29 mouse cellular contexts compared by ENCODE assay signal in the genomic region with DNA sequence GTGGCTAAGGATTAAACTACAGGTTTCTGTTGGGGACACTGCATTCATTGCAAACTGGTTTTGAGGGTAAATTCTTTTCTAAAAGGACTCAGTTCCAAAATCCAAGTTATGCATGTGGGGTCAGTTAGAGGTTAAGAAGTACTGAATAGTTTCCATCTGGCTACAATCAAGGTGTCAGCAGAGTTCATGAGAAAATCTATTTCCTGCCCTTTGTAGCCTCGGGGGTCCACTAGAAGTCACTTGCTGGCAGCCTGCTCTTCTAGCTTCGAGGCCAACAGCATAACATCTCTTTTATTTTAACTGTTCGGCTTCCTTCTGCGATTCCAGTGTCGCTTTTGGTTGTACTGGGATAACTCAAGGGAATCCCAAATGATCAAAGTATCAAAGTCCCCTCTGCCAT.
DNase-seq lines count a peak whose midpoint lies in the region; ATAC-seq and TF ChIP-seq lines count a peak whose summit lies in the region.
"Had no signal": no experiment of that assay in that cellular context is flagged by ENCODE, and none has a peak within 500 bp of the region (broad histone marks: within the 10 kb centered on the region; RNA-seq: fewer than 3 reads in every experiment).

No protein-coding gene starts in this region.

- WGBS in hindbrain, embryonic 10.5 days: 50% methylated on average over 5 of the region's 5 CpGs
- WGBS in hindbrain, embryonic 16.5 days: 72% methylated on average over 5 of the region's 5 CpGs
- WGBS in embryonic facial prominence, embryonic 11.5 days: 23% methylated on average over 5 of the region's 5 CpGs
- WGBS in stomach, postnatal 0 days: 67% methylated on average over 5 of the region's 5 CpGs

- DNase-seq in hindbrain, embryonic 10.5 days (ENCODE audit: low spot score): peak; percentile 16
- peak; percentile 69 for DNase-seq in embryo, embryonic 10 days (ENCODE audit: low spot score)
- peak; percentile 73 for DNase-seq in embryonic facial prominence, embryonic 11.5 days (ENCODE audit: low spot score)
- DNase-seq in kidney, postnatal 4 days: peak; percentile 9 to 23
- DNase-seq in cerebellum, postnatal 25 days: no peak
- DNase-seq in adrenal gland, postnatal 10 days: no peak
- DNase-seq in stomach, postnatal 0 days (ENCODE audit: low spot score): no peak
- DNase-seq: adrenal gland, adult 8-10 months; cerebellum, adult 2 months; cerebellum, postnatal 36 days; gastrocnemius, postnatal 14 days; liver; lung, postnatal 4 days; retina, postnatal 1 day; right cerebral cortex, postnatal 25 days; spleen, adult 18-20 months; thymus, postnatal 36 days had no signal

- H3K4me2 ChIP-seq in hindbrain, embryonic 16.5 days (ENCODE audit: low read length): no peak overlapping the region
- H3K4me2 ChIP-seq in embryonic facial prominence, embryonic 11.5 days (ENCODE audit: low read depth, low read length): no peak overlapping the region
- no peak overlapping the region for H3K4me2 ChIP-seq in stomach, postnatal 0 days (replicated peaks; ENCODE audit: low read depth)
- H3K4me2 ChIP-seq: embryonic facial prominence, embryonic 15.5 days; forebrain, embryonic 15.5 days; heart, embryonic 12.5 days; hindbrain, embryonic 14.5 days; liver, embryonic 15.5 days; lung, embryonic 15.5 days; midbrain, embryonic 15.5 days; neural tube, embryonic 12.5 days had no signal

- H3K36me3 ChIP-seq in hindbrain, embryonic 10.5 days: no peaks in the 10 kb centered on the region
- H3K36me3 ChIP-seq in hindbrain, embryonic 16.5 days (ENCODE audit: control insufficient read depth, insufficient read depth, low read length): no peaks in the 10 kb centered on the region
- no peaks in the 10 kb centered on the region for H3K36me3 ChIP-seq in embryonic facial prominence, embryonic 11.5 days (replicated peaks; ENCODE audit: control insufficient read depth, insufficient read depth, low read depth, low read length)
- H3K36me3 ChIP-seq in stomach, postnatal 0 days (ENCODE audit: control insufficient read depth, insufficient read depth, low read length): no peaks in the 10 kb centered on the region
- H3K36me3 ChIP-seq: embryonic facial prominence, embryonic 15.5 days; forebrain, embryonic 15.5 days; heart, embryonic 12.5 days; liver, embryonic 15.5 days; lung, embryonic 15.5 days; midbrain, embryonic 15.5 days; neural tube, embryonic 12.5 days had no signal

- H3K27me3 ChIP-seq in hindbrain, embryonic 10.5 days (ENCODE audit: insufficient read depth, poor library complexity, severe bottlenecking): no peaks in the 10 kb centered on the region
- no peaks in the 10 kb centered on the region for H3K27me3 ChIP-seq in hindbrain, embryonic 16.5 days (replicated peaks; ENCODE audit: control insufficient read depth, insufficient read depth, low read length)
- H3K27me3 ChIP-seq in embryonic facial prominence, embryonic 11.5 days (ENCODE audit: control insufficient read depth, insufficient read depth, low read length): no peaks in the 10 kb centered on the region
- no peaks in the 10 kb centered on the region for H3K27me3 ChIP-seq in stomach, postnatal 0 days (ENCODE audit: control insufficient read depth, insufficient read depth, low read length)
- H3K27me3 ChIP-seq: embryonic facial prominence, embryonic 15.5 days; forebrain, embryonic 15.5 days; heart, embryonic 12.5 days; liver, embryonic 15.5 days; lung, embryonic 15.5 days; midbrain, embryonic 15.5 days; neural tube, embryonic 12.5 days had no signal

- no peak for ATAC-seq in hindbrain, embryonic 16.5 days
- ATAC-seq in embryonic facial prominence, embryonic 11.5 days (replicated peaks; ENCODE audit: insufficient number of reproducible peaks, low FRiP score, low TSS enrichment, low read depth): no peak
- ATAC-seq in stomach, postnatal 0 days (ENCODE audit: low FRiP score, low TSS enrichment): no peak
- ATAC-seq: activated CD4-positive, CD25-positive, alpha-beta regulatory T cell, adult 4 months; forebrain, embryonic 15.5 days; intestine, embryonic 16.5 days; midbrain, embryonic 15.5 days had no signal

- no peaks in the 10 kb centered on the region for H3K4me1 ChIP-seq in hindbrain, embryonic 10.5 days (replicated peaks)
- H3K4me1 ChIP-seq in hindbrain, embryonic 16.5 days (ENCODE audit: control insufficient read depth, insufficient read depth, low read depth, low read length): no peaks in the 10 kb centered on the region
- H3K4me1 ChIP-seq in embryonic facial prominence, embryonic 11.5 days (ENCODE audit: control insufficient read depth, insufficient read depth, low read length): no peaks in the 10 kb centered on the region
- no peaks in the 10 kb centered on the region for H3K4me1 ChIP-seq in stomach, postnatal 0 days (replicated peaks; ENCODE audit: control insufficient read depth, insufficient read depth)
- H3K4me1 ChIP-seq: embryonic facial prominence, embryonic 15.5 days; forebrain, embryonic 15.5 days; heart, embryonic 12.5 days; liver, embryonic 15.5 days; lung, embryonic 15.5 days; midbrain, embryonic 15.5 days; neural tube, embryonic 12.5 days had no signal

- TF ChIP-seq CTCF in stomach, postnatal 0 days (IDR thresholded peaks at IDR 0.05; ENCODE audit: low read depth): no peak

- H3K4me3 ChIP-seq in hindbrain, embryonic 10.5 days: no peak overlapping the region
- H3K4me3 ChIP-seq in hindbrain, embryonic 16.5 days (ENCODE audit: low read length): no peak overlapping the region
- H3K4me3 ChIP-seq in embryonic facial prominence, embryonic 11.5 days (ENCODE audit: low read depth, low read length): no peak overlapping the region
- no peak overlapping the region for H3K4me3 ChIP-seq in stomach, postnatal 0 days (ENCODE audit: low read depth, low read length)
- H3K4me3 ChIP-seq: embryonic facial prominence, embryonic 15.5 days; forebrain, embryonic 15.5 days; heart, embryonic 12.5 days; layer of hippocampus, adult 2 months; liver, embryonic 15.5 days; lung, embryonic 15.5 days; midbrain, embryonic 15.5 days; neural tube, embryonic 12.5 days had no signal

- H3K27ac ChIP-seq in hindbrain, embryonic 10.5 days: no peak overlapping the region
- H3K27ac ChIP-seq in hindbrain, embryonic 16.5 days (ENCODE audit: low read depth, low read length): no peak overlapping the region
- no peak overlapping the region for H3K27ac ChIP-seq in embryonic facial prominence, embryonic 11.5 days (replicated peaks; ENCODE audit: low read depth, low read length)
- no peak overlapping the region for H3K27ac ChIP-seq in stomach, postnatal 0 days (replicated peaks)
- H3K27ac ChIP-seq: embryonic facial prominence, embryonic 15.5 days; forebrain, embryonic 15.5 days; hindbrain, embryonic 14.5 days; layer of hippocampus, adult 2 months; liver, embryonic 15.5 days; lung, embryonic 15.5 days; midbrain, embryonic 15.5 days; neural tube, embryonic 12.5 days had no signal

- no peaks in the 10 kb centered on the region for H3K9me3 ChIP-seq in hindbrain, embryonic 10.5 days
- H3K9me3 ChIP-seq in hindbrain, embryonic 16.5 days (ENCODE audit: control insufficient read depth, low read length): no peaks in the 10 kb centered on the region
- no peaks in the 10 kb centered on the region for H3K9me3 ChIP-seq in embryonic facial prominence, embryonic 11.5 days (replicated peaks; ENCODE audit: control insufficient read depth, low read length)
- H3K9me3 ChIP-seq in stomach, postnatal 0 days (ENCODE audit: control insufficient read depth, low read length): no peaks in the 10 kb centered on the region
- H3K9me3 ChIP-seq: embryonic facial prominence, embryonic 15.5 days; forebrain, embryonic 15.5 days; heart, embryonic 12.5 days; liver, embryonic 15.5 days; lung, embryonic 15.5 days; midbrain, embryonic 15.5 days; neural tube, embryonic 12.5 days had no signal

- H3K9ac ChIP-seq in hindbrain, embryonic 16.5 days (ENCODE audit: low read depth, low read length): no peak overlapping the region
- no peak overlapping the region for H3K9ac ChIP-seq in embryonic facial prominence, embryonic 11.5 days (replicated peaks; ENCODE audit: low read length)
- H3K9ac ChIP-seq in stomach, postnatal 0 days (ENCODE audit: low read length): no peak overlapping the region
- H3K9ac ChIP-seq: embryonic facial prominence, embryonic 15.5 days; forebrain, embryonic 15.5 days; heart, embryonic 12.5 days; hindbrain, embryonic 14.5 days; liver, embryonic 15.5 days; lung, embryonic 15.5 days; midbrain, embryonic 15.5 days; neural tube, embryonic 12.5 days had no signal

- no peak for TF ChIP-seq EP300 in stomach, postnatal 0 days (optimal IDR thresholded peaks at IDR 0.05)

Comparison
In these comparisons a context has a peak if more than half of its experiments do, and no peak if none do; other contexts are left out.
1. DNase-seq: peak in hindbrain, embryonic 10.5 days (single experiment), embryo, embryonic 10 days (single experiment), embryonic facial prominence, embryonic 11.5 days (single experiment) and kidney, postnatal 4 days (2 of 2); none in cerebellum, postnatal 25 days (0 of 2), adrenal gland, postnatal 10 days (single experiment) and stomach, postnatal 0 days (single experiment).